Mouse (Mus musculus) E14TG2a.4 (cell line): ENCODE results near the gene Fam189a1.

Experiments
- H3K27me3 ChIP-seq: 2 replicates; pipeline ENCODE4 v1.6.1; 2014; ENCODE audit warnings: low read length, control low read depth; ENCODE audit not compliant: insufficient read depth
- H3K36me3 ChIP-seq: 2 replicates; pipeline ENCODE4 v1.6.1; 2014; ENCODE audit warnings: low read length, control low read depth; ENCODE audit not compliant: insufficient read depth
- H3K4me1 ChIP-seq: replicated peaks from 2 replicates; pipeline ENCODE4 v1.6.1; 2014; ENCODE audit warnings: low read depth, low read length, control low read depth
- H3K4me3 ChIP-seq: replicated peaks from 2 replicates; pipeline ENCODE4 v1.5.1; 2014; ENCODE audit warnings: mild to moderate bottlenecking, low read length
- H3K9me3 ChIP-seq: 2 replicates; pipeline ENCODE4 v1.6.1; 2014; ENCODE audit warnings: low read length, control low read depth
- CTCF ChIP-seq: conservative IDR thresholded peaks from 2 replicates; pipeline ENCODE4 v1.5.1; 2014; ENCODE audit warnings: low read length
- NANOG ChIP-seq: IDR thresholded peaks from 2 replicates; pipeline ENCODE4 v1.6.1; 2014; ENCODE audit warnings: borderline replicate concordance, low read length, mixed read lengths
- POU5F1 ChIP-seq: IDR thresholded peaks from 2 replicates; pipeline ENCODE4 v1.6.1; 2014; ENCODE audit warnings: low read length, borderline replicate concordance

Gene Fam189a1

DNA sequence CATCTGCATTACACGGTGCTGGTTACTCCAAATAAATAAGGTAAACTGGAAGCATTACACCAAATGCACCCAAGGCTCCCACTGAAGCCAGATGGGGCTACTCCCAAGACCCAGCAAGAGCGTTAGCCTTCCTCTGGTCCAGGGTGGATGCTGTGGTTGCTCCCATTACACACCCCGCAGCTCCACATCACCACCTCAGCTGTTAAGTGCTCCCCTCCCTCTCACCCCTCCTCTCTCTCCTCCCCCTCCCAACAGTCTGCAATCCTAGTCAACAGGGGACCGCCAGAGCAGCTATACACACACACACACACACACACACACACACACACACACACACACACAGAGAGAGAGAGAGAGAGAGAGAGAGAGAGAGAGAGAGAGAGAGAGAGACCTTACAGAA, 109.7 kb downstream of the Fam189a1 start:
- H3K4me3 ChIP-seq: no peak overlapping the region
- TF ChIP-seq POU5F1 (no peak), NANOG (no peak), CTCF (no peak)
- H3K9me3 ChIP-seq: peaks cover 5% of the 10 kb centered on the region; the same call in 1 of the 2 replicates
- no peaks in the 10 kb centered on the region for H3K27me3 ChIP-seq
- peaks cover 30% of the 10 kb centered on the region for H3K4me1 ChIP-seq
- H3K36me3 ChIP-seq: no peaks in the 10 kb centered on the region

DNA sequence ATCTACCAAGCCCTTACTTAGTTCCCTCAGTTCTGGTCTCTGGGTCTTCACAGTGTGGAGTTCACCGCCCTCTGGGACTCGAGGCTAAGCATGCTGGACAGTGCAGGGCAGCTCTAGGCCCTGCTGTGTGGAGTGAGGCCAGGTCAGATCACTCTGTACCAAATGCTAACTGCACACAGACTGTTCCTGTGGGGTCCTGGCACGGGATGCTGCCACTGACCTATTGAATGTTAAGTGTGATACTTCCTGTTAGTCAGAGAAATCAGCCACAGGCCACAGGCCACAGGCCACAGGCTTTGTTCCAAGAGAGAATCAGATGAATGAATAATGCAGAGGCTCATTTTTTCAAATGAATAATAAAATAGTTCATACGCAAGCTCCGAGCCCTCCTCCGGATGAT, 112.1 kb downstream of the Fam189a1 start:
- TF ChIP-seq CTCF (no peak), POU5F1 (no peak)
- H3K27me3 ChIP-seq: no peaks in the 10 kb centered on the region
- no peaks in the 10 kb centered on the region for H3K36me3 ChIP-seq
- no peak overlapping the region for H3K4me3 ChIP-seq
- H3K9me3 ChIP-seq: peaks cover 5% of the 10 kb centered on the region; the same call in 1 of the 2 replicates
- peaks cover 23% of the 10 kb centered on the region for H3K4me1 ChIP-seq

DNA sequence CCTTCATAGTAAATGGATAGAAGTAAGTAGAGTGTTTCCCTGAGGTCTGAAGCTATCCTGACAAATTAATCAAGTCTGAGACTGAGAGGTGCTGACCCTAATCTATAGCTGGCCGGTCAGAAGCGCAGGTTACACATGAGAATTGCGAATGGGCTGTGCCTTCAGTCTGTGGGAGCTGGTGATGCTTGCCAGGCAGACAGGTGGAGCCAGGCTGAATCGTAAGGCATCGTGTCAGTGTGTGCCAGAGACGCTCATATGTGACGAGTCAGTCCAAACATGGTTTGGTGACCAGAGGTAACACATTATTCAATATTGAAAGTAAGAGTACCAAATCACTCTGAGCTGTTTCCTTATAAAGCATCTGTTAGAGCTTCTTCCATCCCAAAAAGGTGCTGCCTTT, 115.3 kb downstream of the Fam189a1 start:
- peaks cover 10% of the 10 kb centered on the region; the same call in 1 of the 2 replicates for H3K9me3 ChIP-seq
- no peaks in the 10 kb centered on the region for H3K4me1 ChIP-seq
- no peak for TF ChIP-seq NANOG
- TF ChIP-seq CTCF: no peak
- no peak for TF ChIP-seq POU5F1
- H3K4me3 ChIP-seq: no peak overlapping the region
- H3K27me3 ChIP-seq: no peaks in the 10 kb centered on the region
- no peaks in the 10 kb centered on the region for H3K36me3 ChIP-seq

DNA sequence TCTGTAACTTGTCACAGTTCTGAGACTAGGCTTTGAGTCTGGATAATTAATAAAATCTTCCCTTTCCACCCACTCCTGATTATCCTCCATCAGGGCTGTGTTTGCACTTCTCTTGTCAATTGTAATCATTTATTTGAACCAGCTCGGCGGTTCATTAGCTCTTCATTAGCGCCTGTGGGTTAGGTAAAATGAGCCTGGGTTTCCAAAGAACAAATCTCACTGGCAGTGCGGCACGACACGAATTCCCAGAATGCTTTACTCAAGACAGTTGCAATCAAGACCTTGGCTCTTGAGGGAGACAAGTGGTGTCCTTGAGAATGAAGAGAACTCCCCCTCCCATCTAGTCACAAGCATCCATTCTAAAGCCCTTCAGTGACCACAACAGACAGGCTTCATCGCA, 124.6 kb downstream of the Fam189a1 start:
- no peaks in the 10 kb centered on the region for H3K36me3 ChIP-seq
- no peaks in the 10 kb centered on the region for H3K27me3 ChIP-seq
- H3K4me1 ChIP-seq: peaks cover 3% of the 10 kb centered on the region; the same call in 1 of the 2 replicates
- H3K4me3 ChIP-seq: no peak overlapping the region
- TF ChIP-seq NANOG (no peak), POU5F1 (no peak), CTCF (no peak)
- no peaks in the 10 kb centered on the region for H3K9me3 ChIP-seq

DNA sequence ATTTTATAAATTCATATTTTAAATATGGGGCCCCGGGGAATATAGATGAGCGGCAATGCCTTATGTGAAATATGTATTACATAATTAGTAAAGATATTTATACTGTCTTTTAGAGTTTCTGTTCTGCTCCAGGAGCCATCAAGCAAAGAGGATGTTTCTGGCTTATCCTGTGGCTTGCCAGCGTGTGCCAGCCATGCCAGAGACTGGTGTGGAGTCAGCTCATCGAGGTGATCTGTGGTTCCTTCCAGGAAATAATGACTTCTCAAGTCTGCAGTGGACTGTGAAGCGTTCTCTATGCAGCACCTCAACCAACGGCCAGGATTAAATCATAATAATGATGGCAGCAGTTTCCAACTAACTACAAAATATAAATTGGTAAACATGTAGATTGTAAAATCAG, 125.2 kb downstream of the Fam189a1 start:
- no peaks in the 10 kb centered on the region for H3K9me3 ChIP-seq
- H3K4me3 ChIP-seq: no peak overlapping the region
- TF ChIP-seq NANOG (no peak), POU5F1 (no peak), CTCF (no peak)
- no peaks in the 10 kb centered on the region for H3K36me3 ChIP-seq
- no peaks in the 10 kb centered on the region for H3K27me3 ChIP-seq
- H3K4me1 ChIP-seq: peaks cover 3% of the 10 kb centered on the region; the same call in 1 of the 2 replicates

DNA sequence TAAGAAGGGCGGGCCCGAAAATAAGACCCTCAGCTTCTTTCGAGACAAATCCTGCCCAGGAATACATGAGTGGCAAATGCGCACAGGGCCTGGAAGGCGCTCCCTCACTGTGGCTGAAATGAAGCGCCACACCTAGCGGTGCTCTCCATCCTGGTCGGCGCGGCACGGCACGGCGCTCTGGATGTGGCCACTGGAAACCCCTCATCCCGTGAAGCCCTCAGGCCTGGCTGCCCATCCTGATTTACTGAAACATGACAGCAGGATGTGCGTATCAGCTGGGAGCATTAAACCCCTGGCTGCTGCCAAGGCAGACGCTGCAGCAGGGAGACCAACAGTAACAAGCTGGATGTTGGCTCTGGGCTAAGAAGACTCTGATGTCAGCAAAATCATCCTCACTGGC, 126.4 kb downstream of the Fam189a1 start:
- no peak overlapping the region for H3K4me3 ChIP-seq
- TF ChIP-seq CTCF (no peak), NANOG (no peak), POU5F1 (no peak)

DNA sequence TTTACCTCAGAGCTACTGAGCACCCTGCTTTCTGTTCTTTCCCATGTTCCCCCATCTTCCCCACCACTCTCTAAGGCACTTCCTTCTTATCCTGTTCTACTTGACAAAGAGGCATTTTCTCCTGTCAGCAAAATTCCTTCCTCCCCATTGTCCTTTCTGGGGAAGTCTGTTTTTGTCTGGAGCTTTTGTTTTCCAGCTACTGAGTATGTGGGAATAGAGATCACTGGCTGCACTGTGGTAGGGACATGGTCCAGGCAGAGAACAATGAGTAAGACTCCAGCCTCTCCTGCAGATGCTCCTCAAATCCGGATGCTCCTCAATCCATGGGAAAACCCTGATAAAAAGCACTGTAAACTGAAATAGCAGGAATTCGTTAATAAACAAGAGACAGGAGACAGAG, 135.1 kb downstream of the Fam189a1 start:
- no peaks in the 10 kb centered on the region for H3K4me1 ChIP-seq
- H3K4me3 ChIP-seq: no peak overlapping the region
- TF ChIP-seq NANOG: no peak
- TF ChIP-seq CTCF: no peak
- no peak for TF ChIP-seq POU5F1
- no peaks in the 10 kb centered on the region for H3K36me3 ChIP-seq
- no peaks in the 10 kb centered on the region for H3K27me3 ChIP-seq
- no peaks in the 10 kb centered on the region for H3K9me3 ChIP-seq

More for the DNA sequence above, 126.4 kb downstream of the Fam189a1 start:
- Histone ChIP-seq H3K9me3 (no peaks in the 10 kb centered on the region), H3K27me3 (no peaks in the 10 kb centered on the region), H3K4me1 (peaks cover 3% of the 10 kb centered on the region; the same call in 1 of the 2 replicates), H3K36me3 (no peaks in the 10 kb centered on the region)

DNA sequence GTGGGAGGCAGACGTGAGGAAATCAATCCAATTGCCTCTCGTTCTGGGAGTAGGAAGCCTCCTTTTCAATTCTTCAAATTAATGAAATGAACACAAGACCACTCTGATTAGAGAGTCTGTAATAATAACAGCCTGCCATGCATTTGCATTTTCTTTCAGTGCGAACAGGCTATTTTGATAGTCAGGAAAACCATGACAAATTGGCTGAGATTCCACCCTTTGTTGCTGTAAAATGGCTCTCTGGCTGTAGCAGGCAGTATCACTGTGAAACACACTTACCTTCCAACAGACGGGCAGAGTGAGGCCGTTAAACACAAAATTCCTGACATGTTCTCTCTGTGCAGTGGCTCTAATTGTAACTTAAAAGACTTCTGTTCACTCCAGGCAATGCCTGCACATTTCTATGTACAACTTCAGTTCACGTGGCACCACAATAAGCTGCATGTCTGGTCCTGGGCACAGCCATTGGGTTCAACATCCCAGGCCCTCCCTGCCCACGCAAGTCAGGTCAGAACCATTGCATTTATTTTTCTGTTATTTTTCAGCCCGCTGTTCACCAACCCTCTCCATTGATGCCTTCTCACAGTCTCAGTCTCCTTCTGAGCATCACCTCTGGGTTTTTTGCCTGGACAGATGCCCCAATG, 138.2 kb downstream of the Fam189a1 start:
- Histone ChIP-seq H3K4me3 (no peak overlapping the region), H3K36me3 (no peaks in the 10 kb centered on the region), H3K4me1 (no peaks in the 10 kb centered on the region), H3K27me3 (no peaks in the 10 kb centered on the region), H3K9me3 (no peaks in the 10 kb centered on the region)
- TF ChIP-seq CTCF: no peak
- no peak for TF ChIP-seq POU5F1
- TF ChIP-seq NANOG: no peak

DNA sequence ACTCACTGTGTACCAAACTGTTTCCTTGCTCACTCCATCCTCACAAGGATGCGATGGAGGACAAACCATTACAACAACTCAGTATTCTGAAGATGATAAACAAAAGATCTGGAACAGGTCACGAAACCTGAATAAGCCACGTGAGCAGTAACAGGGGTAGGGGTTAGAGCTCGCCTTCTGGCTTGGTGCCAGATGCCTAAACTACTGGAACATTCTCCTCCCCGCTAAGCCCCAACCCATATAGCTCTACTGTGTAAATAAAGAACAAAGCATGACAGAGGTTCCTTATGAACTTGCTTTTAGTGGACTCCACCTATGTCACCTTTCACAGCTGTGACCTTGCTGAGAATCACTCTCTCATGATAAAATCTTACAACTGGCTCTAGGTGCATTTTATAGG, 139.0 kb downstream of the Fam189a1 start:
- H3K4me1 ChIP-seq: no peaks in the 10 kb centered on the region
- no peaks in the 10 kb centered on the region for H3K36me3 ChIP-seq
- TF ChIP-seq POU5F1 (no peak), NANOG (no peak)
- H3K4me3 ChIP-seq: no peak overlapping the region
- H3K27me3 ChIP-seq: no peaks in the 10 kb centered on the region
- H3K9me3 ChIP-seq: no peaks in the 10 kb centered on the region
